Mouse (Mus musculus) CD8-positive naive resting alpha-beta T cell, adult 2 months (primary cell): Measurements from ENCODE around the gene Apbb2.
A peak's percentile ranks its signal among the peaks of the same experiment; 100 is the strongest.
"Not testable (repeated sequence)": the region's sequence is repeated elsewhere in the genome, so short reads cannot be mapped to it uniquely, and the experiment has no call there.

Source experiments
- DNase-seq, 2 experiments: peaks; one replicate each; pipeline ENCODE4 v3.0.0; 2022; ENCODE audit warnings: low read depth in 2 of 2, low spot score in 2 of 2

The Apbb2 gene

GRCm38 (mm10) chr5:66304300-66305067, 314.1 kb downstream of the Apbb2 start:
- DNase-seq = no peak

DNA sequence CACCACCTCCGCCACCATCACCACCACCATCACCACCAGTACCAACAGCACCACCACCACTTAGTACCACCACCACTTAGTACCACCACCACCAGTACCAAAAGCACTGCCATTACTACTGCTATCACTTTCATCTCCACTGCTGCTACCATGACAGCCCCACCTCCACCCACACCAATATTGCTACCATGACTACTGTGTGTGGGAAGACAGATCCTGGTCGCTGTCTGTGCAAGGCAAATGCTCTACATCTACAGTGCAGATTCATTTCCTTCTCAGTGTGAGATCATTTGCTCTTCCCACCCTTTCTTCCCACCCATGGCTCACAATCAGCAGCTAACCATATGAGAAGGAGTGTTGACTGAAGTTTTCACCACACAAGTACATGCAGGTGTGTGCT, 315.7 kb downstream of the Apbb2 start:
- DNase-seq = no peak

GRCm38 (mm10) chr5:66302085-66302815, 316.3 kb downstream of the Apbb2 start:
- no peak for DNase-seq

- no peak for DNase-seq
These were observed 318.0 kb downstream of the Apbb2 start for GRCm38 (mm10) chr5:66300576-66300975.

DNA sequence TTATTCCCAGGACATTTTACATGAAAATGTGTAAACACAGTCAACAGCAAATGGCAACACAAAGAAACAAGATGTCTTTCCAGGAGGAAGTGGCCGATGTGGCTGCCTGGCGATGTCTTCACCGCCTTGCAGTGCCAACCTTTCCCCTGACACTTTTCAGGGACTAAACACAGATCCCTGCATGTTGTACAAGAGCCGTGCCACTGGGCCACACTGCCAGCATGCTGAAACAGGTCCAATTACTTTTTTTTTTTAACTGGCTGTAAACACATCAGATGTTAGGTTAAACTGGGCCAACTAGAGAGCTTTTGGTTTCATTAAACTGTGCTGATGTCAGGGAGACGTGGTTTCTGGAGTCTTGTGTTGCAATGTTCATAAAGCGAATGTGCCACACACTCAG, 319.7 kb downstream of the Apbb2 start:
- no peak for DNase-seq

- no peak for DNase-seq
These were observed 322.5 kb downstream of the Apbb2 start for GRCm38 (mm10) chr5:66296116-66296515.

GRCm38 (mm10) chr5:66294952-66295351, 323.6 kb downstream of the Apbb2 start:
- no peak for DNase-seq

- no peak for DNase-seq
These were observed 324.4 kb downstream of the Apbb2 start for GRCm38 (mm10) chr5:66294106-66294625.

GRCm38 (mm10) chr5:66280742-66281141, 337.8 kb downstream of the Apbb2 start:
- DNase-seq = no peak

DNA sequence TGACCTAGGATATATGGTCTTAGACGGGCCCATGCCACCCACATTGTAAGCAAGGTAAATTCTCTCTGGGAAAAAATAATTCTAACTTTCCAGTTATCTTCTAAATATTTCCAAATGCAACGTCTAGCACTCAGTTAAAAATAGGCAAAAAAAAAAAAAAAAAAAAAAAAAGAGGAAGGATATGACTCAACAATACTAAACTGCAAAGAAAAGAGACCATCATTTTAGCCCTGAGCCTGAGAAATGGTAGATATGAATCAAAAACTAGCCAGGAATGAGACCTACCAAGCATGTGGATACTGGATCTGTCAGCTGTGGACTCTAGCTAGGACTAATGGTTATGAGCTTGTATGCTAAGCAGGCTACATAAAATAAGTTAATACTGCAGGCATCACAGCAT, 338.9 kb downstream of the Apbb2 start:
- no peak for DNase-seq

DNA sequence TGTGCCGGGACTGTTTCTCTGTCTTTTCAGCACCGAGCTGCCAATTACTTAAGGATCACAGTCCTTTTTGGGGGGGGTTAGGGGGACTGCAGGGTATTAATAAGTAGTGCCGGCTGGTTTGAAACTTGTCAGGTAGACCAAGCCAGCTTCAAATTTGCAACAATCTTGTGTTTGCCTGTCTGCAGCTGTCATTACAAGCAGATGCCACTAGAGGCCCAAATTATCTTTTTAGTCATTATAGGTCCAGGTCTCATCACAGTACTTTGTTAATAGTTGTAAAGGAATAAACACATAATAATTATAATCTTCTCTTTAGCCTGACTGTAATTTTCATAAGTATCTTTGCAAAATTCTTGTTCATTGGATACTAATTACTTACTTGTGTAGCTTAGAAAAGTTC, 344.2 kb downstream of the Apbb2 start:
- DNase-seq = no peak

DNA sequence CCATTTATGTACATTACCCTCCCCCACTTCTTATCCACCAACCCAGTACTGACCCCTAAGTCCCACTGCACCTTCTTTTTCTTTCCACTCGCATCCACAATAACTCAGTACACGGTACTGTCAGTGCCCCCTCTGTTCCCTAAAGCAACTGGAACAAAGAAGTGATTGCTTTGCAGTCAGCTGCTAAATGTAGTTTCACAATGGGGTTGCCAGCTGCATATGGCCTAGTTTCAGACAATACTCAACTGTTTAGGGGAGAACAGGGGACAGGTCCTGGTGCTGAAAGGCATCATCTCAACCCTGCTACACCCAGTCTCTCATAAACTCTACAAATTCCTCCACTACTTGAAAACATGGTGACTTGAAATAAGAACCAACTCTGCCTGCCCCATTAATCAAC, 347.4 kb downstream of the Apbb2 start:
- DNase-seq = no peak

DNA sequence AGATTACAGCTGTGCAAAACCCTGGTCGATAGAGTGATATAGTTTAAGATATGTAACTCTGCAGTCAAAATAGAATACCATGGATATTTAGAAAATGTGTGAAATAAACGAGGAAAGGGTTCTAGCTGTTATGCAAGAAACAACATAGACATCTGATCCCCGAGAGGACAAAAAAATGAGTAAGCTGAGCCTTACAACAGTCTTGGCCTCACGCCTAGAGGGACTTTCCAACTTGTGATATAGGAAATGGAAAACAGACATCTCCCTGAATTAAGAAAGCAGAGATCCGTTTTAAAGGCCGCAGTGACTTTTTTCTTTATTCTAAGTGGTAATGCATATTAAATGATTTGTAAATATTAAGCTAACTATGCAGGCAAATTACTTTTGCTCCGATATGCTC, 349.0 kb downstream of the Apbb2 start:
- no peak for DNase-seq

- no peak for DNase-seq
These were observed 355.2 kb downstream of the Apbb2 start for GRCm38 (mm10) chr5:66263398-66263797.

DNA sequence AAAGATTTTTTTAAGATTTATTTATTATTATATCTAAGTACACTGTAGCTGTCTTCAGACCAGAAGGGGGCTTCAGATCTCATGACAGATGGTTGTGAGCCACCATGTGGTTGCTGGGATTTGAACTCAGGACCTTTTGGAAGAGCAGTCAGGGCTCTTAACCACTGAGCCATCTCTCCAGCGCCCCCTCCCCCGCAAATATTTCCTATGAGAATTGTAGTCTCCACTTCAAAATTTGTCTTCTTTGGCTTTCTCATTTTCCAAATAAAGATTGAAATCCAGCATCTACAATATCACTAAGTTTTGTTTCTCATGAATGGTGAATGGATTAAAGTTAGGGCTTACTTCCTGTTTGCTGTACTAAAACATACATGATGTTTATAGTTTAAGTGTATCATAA, 356.1 kb downstream of the Apbb2 start:
- DNase-seq = no peak

- DNase-seq = peak; percentile 7 to 17
These were observed 358.7 kb downstream of the Apbb2 start, which contains the start of gene Nsun7 for GRCm38 (mm10) chr5:66259756-66260448. Gene Nsun7 (plus strand): TSS chr5:66259897.

GRCm38 (mm10) chr5:66259431-66259755, 359.2 kb downstream of the Apbb2 start:
- not testable (repeated sequence) for DNase-seq

GRCm38 (mm10) chr5:66259000-66259399, 359.6 kb downstream of the Apbb2 start:
- DNase-seq = no peak

- DNase-seq = no peak
These were observed 363.5 kb downstream of the Apbb2 start for GRCm38 (mm10) chr5:66255044-66255443.

DNA sequence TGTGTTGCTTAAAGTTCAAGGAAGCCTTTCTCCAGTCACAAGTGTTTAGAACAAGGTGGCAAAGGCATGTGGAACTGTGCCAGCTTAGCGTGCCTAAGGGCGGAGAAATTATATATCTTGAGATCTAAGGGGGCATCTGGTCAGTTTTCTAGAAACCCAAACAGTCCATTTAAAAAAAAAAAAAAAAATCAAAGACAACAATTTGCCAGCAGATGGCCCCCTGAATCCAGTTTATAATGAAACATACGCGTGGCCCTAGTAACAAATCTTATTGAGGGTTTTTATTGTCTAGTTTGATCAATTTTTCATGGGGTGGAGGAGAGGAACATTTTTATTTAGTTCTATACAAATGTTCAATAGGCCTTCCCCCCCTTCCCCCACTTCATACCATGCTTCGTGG, 365.4 kb downstream of the Apbb2 start:
- DNase-seq = no peak
